Mouse (Mus musculus): ENCODE data around the gene Cfap61.
"Not testable (repeated sequence)": the region's sequence is repeated elsewhere in the genome, so short reads cannot be mapped to it uniquely, and the experiment has no call there.

Cfap61 gene

DNA sequence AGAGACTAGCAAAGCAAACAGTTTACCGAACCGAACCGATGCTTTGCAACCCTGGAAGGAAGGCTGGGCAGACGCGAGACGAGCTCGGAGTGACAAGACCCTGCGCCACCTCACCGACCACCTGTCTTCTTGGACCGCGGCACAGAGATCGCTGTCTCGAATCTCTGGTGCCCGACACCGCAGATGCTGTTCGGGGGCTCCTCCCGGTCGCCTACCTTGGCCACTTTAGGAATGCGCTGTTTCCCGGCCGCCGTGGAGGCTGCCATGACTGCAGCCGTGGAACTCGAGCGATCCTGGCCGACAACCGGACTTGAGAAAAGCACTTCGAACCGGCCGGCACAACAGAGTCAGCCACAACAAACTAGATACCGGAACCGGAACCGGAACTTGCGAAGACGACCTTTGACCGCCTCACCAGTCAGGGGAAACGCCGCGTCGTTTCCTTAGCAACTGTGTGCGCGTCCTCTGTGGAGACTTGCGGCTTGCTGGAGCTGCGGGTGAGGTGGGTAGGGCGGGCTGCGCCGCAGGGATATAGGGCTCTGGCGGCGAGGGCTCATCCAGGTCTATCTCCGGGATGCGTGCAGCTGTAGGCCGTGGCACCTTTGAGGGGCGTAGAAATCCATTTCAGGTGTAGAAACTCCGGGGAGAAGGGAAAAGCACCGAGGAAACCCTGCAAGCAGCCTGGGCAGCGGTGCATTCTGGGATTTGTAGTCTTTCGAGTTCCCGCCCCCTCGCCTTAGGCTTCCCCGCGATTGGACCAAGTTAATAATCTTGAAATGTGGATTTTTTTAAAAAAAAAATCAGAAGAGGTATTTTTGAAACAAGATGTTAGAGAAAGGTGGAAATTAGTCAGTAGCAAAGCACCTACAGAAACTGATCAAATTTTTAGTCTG is at the start of gene Cfap61, which contains the start of gene Crnkl1:
Cfap61 (plus strand) TSS at position 446 of the 893 bp plus-strand sequence.
Crnkl1 (minus strand) TSS at position 676 of the 893 bp plus-strand sequence.
- Histone ChIP-seq H3K36me3 (ENCODE audit: control insufficient read depth, insufficient read depth, low read length, poor library complexity, severe bottlenecking) (peaks cover 7% of the 10 kb centered on the region; the same call in 1 of the 2 replicates), H3K27me3 (ENCODE audit: control insufficient read depth, insufficient read depth, low read length, poor library complexity, severe bottlenecking) (no peaks in the 10 kb centered on the region; the same call in 1 of the 2 replicates)
- DNase-seq (ENCODE audit: low read depth, low spot score) = peak; percentile 96

DNA sequence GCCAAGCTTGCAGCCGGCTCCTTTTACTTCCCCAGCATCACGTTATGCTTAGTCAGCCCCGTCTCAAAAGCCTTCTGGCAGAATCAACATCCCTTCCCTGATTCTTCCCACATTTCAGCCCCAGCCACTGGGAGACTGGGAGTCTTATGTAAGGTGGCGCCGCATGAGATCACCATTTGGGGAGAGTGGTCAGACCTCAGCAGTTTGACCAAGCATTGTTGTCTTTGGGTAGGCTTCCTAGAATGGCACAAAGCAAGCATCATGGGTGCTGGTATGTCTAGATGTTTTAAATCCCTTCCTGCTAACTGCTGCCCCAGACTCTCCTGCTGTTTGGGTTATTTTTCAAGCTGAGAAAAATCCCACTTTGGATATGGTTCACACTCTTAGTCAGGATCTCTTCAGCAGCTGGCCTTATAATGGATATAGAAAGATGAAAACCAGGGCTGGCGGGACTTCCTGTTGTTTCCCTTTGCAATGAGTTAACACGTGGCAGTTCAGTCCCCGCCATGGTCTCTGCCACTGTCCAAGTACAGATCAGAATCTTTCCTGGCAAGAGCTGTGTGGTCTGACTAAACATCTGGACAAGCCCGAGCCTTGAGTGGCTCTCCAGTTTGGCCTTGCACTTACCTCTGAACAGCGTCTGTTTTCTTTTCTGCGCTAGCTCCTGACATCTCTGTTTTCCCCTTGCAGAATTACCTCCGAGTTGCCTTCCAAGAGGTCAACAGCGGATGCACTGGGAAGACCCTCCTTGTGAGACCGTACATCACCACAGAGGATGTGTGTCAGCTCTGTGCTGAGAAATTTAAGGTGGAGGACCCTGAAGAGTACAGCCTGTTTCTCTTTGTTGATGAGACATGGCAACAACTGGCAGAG is 49.4 kb upstream of the Cfap61 start:
- no peak for DNase-seq (ENCODE audit: low read depth, low spot score)
- Histone ChIP-seq H3K27me3 (ENCODE audit: control insufficient read depth, insufficient read depth, low read length, poor library complexity, severe bottlenecking) (no peaks in the 10 kb centered on the region), H3K36me3 (ENCODE audit: control insufficient read depth, insufficient read depth, low read length, poor library complexity, severe bottlenecking) (no peaks in the 10 kb centered on the region)

DNA sequence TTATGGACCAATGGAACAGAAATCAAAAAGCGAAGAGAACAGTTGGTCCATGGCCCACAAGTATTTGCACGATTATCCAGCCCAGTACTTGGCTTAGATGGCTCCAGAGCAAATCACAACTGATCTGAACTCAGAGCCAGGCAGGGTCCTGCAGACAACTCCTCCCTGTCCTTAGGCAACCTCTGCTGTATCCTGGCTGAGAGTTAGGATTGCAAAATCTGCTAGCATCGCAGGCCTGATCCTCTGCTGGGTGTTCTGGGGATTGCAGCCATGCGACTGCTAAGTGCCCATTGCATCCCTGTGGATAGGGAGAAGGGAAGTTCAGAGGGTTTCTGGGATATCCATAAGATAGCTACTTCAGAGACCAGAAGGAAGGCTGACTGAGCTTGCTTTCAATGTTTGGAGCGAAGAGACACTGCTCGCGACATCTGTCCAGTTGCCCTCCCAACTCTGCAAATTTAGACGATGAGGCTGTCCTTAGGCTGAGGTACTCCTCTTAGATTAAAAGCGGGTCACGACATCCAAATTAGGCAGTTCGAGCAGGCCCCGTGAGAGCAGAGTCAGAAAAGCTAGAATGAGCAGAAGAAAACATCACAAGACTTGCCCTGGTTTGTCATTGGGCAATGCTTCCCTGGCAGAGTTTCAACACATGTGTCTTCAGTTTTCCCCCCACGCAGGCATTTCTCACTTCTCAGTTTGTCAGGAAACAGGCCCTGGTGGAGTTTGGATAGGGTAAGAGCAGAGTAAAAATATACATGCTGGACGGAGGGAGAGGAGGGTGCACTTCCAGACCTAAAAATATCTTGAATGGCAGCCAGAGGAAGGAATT is 46.4 kb upstream of the Cfap61 start:
- no peaks in the 10 kb centered on the region for H3K27me3 ChIP-seq (ENCODE audit: control insufficient read depth, insufficient read depth, low read length, poor library complexity, severe bottlenecking)
- H3K36me3 ChIP-seq (ENCODE audit: control insufficient read depth, insufficient read depth, low read length, poor library complexity, severe bottlenecking) = no peaks in the 10 kb centered on the region
- peak; percentile 23 for DNase-seq (ENCODE audit: low read depth, low spot score)

DNA sequence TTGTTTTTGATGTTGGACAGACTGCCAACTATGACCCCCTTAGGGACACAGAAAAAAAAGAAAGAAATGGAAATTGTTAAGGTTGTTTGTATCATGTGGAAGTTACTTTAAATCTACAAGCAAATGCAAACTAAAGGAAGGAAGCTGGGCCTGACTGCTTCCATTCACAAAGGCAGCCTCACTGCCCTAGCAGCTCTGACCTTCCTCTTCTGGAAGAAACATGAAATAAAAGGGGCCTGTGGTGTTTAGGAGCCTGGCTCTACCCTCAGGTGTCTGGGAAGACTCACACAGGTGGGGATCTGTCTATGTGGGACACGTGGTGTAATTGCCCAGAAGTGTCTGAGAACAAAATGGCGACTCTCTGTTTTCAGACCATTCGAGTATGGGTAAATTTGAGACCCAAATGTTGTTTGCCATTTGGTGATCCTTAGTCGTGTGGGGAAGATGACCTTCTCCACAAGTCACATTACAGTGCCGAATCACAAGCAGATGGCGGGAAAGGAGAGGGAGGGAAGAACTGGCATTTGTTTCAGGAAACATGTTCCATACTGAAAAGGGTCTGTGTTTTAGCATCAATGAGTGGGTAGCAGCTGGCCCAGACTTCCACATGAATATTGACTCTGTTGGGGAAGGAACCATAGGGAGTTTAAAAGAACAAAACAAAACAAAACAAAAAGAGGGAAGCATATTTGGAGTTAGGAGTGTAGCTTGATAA is 45.7 kb upstream of the Cfap61 start:
- Histone ChIP-seq H3K36me3 (ENCODE audit: control insufficient read depth, insufficient read depth, low read length, poor library complexity, severe bottlenecking) (no peaks in the 10 kb centered on the region), H3K27me3 (ENCODE audit: control insufficient read depth, insufficient read depth, low read length, poor library complexity, severe bottlenecking) (no peaks in the 10 kb centered on the region)
- no peak for DNase-seq (ENCODE audit: low read depth, low spot score)

DNA sequence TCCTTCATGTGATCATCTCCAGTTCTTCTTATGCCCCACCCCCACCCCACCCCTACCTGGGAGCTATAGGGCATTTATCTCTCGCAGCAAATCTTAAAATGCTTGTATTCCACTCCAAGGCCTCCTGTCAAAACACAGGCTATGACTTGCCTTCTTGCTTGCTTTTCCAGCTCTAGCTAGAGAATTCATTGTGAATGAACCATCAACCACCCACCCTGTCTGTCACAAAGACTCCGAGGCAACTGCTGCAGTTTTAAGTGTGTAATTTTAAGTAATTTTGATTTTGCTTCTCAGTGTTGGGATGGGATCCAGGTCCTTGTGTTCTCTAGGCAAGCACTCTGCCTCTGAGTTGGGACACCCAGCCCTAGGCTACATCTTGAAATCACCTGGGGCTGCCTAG is 44.0 kb upstream of the Cfap61 start:
- H3K27me3 ChIP-seq (ENCODE audit: control insufficient read depth, insufficient read depth, low read length, poor library complexity, severe bottlenecking) = no peaks in the 10 kb centered on the region
- DNase-seq (ENCODE audit: low read depth, low spot score) = no peak
- no peaks in the 10 kb centered on the region for H3K36me3 ChIP-seq (ENCODE audit: control insufficient read depth, insufficient read depth, low read length, poor library complexity, severe bottlenecking)

DNA sequence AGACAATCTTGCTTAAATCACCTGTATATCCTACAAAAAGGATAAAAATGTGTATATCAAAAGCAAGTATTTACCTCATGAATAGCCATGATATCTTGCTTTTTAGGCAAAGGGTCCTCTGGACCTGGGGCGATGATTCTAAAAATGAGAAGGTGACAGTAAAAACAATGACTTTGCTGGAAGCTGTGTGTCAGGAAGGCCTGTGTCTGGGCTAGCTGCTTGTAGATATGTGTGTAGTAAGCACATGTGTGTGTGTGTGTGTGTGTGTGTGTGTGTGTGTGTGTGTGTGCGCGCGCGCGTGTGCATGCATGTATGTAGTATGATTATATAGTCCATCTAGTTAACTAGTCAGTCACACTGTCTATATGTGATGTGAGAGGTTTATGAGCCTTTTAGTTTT is 40.8 kb upstream of the Cfap61 start:
- no peaks in the 10 kb centered on the region for H3K36me3 ChIP-seq (ENCODE audit: control insufficient read depth, insufficient read depth, low read length, poor library complexity, severe bottlenecking)
- no peak for DNase-seq (ENCODE audit: low read depth, low spot score)
- no peaks in the 10 kb centered on the region for H3K27me3 ChIP-seq (ENCODE audit: control insufficient read depth, insufficient read depth, low read length, poor library complexity, severe bottlenecking)

DNA sequence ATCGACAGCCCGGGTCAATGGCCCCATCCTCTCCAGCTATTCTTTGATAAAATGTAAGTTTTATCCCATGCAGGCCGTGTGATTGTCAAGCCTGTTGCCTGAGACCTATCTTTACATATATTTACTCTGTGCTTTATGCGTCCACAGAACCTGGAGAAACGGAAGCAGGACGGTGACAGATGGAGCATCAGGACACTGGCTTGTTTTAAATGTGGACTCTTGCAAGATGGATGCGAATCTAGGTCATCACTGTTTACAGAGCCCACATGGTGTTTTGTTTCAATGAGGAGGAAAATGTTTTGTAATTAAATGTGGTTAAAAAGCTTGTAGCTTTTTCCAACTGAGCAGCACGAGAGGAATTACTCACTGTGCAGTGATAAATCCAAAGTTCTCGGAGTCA is 36.5 kb upstream of the Cfap61 start:
- Histone ChIP-seq H3K27me3 (ENCODE audit: control insufficient read depth, insufficient read depth, low read length, poor library complexity, severe bottlenecking) (no peaks in the 10 kb centered on the region), H3K36me3 (ENCODE audit: control insufficient read depth, insufficient read depth, low read length, poor library complexity, severe bottlenecking) (no peaks in the 10 kb centered on the region)
- DNase-seq (ENCODE audit: low read depth, low spot score) = no peak

DNA sequence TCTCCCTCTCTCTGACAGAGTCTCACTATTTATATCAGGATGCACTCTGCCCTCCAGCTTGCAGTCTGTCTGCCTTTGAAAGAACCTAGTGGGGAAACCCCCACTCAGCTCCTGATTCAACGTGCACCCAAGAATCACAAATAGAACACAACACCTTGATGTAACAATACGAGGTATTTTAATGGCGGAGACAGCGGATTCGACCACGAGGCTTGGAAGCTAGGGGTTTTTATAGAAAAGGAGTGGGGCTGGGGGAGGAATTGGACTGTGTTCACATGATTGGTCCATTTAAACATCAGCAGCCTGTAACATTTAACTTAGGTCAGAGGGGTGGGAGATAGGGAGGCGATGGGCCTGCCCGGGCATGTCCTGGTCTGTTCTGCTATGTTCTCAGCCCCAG is 34.3 kb upstream of the Cfap61 start:
- not testable (repeated sequence) for H3K36me3 ChIP-seq (ENCODE audit: control insufficient read depth, insufficient read depth, low read length, poor library complexity, severe bottlenecking); DNase-seq (ENCODE audit: low read depth, low spot score); H3K27me3 ChIP-seq (ENCODE audit: control insufficient read depth, insufficient read depth, low read length, poor library complexity, severe bottlenecking)

DNA sequence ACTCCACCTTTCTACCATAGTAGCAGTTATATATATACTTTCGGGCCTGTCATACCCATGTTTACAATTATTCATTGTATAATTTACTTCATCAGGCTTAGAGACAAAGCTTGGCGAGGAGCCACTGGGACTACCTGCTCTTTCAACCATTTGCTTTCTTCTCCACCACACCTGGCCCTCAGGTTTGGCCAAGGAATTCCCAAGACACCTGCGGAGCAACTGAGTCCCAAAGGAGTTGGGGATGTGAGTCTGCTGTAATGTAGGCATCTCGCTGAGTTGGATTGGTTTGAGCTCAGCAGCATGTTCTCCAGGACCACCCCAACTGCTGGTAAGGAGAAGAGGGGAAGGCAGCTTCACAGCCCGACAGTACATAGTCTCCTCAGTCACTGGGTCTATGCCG is 32.7 kb upstream of the Cfap61 start, which contains the start of gene Naa20:
Naa20 (plus strand) TSS at position 239 of the 400 bp plus-strand sequence.
- no peaks in the 10 kb centered on the region for H3K27me3 ChIP-seq (ENCODE audit: control insufficient read depth, insufficient read depth, low read length, poor library complexity, severe bottlenecking)
- H3K36me3 ChIP-seq (ENCODE audit: control insufficient read depth, insufficient read depth, low read length, poor library complexity, severe bottlenecking) = no peaks in the 10 kb centered on the region
- no peak for DNase-seq (ENCODE audit: low read depth, low spot score)

DNA sequence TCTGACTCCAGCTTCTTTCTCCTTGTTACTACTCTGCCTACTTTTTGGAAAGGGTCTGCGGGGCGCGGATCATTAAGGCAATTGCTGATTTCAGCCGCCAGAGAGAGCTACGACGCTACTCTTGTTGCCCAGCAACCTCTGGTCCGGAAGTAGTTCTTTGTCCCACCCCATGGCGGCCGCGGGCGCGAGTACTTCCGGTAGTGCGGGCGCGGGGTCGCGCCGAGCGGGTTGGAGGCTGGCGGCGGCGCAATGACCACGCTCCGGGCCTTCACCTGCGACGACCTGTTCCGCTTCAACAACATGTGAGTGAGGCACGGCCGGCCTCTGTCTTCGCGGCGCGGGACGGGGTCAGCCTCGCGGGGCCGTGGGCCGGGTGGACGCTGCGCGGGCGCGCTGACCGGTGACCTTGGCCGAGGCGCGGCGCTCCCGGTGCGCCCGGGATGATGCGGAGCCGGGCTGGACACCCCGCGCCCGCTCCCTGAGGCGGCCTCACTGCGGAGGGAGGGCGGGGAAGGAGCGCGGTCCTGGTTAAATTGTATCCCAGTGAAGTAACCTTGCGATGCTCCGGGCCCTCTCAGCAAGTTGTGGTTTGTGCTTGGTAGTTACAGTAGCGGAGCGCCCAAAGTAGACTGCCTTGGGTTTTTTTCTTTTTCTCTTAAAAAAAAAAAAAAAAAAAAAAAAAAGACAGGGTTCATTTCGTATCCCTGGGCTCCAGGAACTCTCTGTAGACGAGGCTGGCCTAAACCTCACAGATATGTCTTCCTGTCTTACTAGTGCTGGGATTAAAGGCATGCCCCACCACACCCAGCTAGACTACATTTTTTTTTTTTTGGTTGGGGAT is 31.3 kb upstream of the Cfap61 start:
- Histone ChIP-seq H3K36me3 (ENCODE audit: control insufficient read depth, insufficient read depth, low read length, poor library complexity, severe bottlenecking) (no peaks in the 10 kb centered on the region), H3K27me3 (ENCODE audit: control insufficient read depth, insufficient read depth, low read length, poor library complexity, severe bottlenecking) (no peaks in the 10 kb centered on the region)
- DNase-seq (ENCODE audit: low read depth, low spot score) = peak; percentile 89

DNA sequence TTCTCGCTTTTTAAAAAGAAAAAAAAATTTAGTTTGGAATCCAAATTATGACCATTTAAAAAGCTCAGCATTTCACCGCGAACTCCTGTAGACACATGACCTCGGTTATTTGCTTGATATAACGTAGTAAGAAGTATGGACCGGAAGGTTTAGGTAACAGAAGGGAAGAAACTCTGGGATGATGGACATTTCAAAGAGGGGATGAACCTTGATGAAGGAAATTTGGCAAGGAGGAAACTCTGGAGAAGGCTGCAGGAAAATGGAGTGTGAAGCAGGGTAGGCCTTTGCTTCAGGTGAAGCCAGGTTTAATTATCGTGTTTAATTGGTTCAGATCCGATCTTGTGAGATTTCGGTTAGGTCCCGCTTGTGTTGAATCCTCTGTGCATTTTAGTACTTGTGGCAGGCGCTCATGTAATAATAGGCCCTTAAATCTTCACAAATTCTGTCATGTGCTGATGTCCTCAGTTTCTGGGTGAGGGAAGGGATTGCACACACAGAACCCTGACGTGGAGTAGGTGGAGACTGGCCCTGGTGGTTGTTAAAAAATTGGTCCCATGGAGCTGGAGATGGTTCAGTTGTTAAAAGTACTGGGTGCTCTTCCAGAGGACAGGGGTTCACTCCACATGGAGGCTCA is 30.5 kb upstream of the Cfap61 start:
- H3K27me3 ChIP-seq (ENCODE audit: control insufficient read depth, insufficient read depth, low read length, poor library complexity, severe bottlenecking) = no peaks in the 10 kb centered on the region
- DNase-seq (ENCODE audit: low read depth, low spot score) = no peak
- H3K36me3 ChIP-seq (ENCODE audit: control insufficient read depth, insufficient read depth, low read length, poor library complexity, severe bottlenecking) = peaks cover 2% of the 10 kb centered on the region; the same call in 1 of the 2 replicates

DNA sequence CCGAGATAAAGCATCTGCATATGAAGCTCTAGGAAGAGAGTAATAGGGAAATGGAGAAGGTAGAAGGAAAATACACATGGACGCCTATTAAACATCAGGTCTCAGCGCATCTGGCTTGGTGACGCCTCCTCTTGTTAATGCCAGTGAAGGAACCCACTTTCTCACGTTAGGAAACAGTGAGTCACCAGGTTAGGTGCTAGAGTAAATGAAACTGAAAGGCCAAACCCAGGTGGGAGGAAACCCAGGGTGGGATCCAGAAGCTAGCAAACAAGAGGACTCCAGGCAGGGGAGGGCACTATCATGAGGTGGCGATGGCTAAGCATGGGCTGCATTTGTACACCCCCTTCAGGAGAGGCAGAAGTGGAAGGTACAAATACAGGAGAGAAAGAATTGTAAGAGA is 29.4 kb upstream of the Cfap61 start:
- Histone ChIP-seq H3K36me3 (ENCODE audit: control insufficient read depth, insufficient read depth, low read length, poor library complexity, severe bottlenecking) (peaks cover 3% of the 10 kb centered on the region; the same call in 1 of the 2 replicates), H3K27me3 (ENCODE audit: control insufficient read depth, insufficient read depth, low read length, poor library complexity, severe bottlenecking) (no peaks in the 10 kb centered on the region)
- peak; percentile 48 for DNase-seq (ENCODE audit: low read depth, low spot score)

DNA sequence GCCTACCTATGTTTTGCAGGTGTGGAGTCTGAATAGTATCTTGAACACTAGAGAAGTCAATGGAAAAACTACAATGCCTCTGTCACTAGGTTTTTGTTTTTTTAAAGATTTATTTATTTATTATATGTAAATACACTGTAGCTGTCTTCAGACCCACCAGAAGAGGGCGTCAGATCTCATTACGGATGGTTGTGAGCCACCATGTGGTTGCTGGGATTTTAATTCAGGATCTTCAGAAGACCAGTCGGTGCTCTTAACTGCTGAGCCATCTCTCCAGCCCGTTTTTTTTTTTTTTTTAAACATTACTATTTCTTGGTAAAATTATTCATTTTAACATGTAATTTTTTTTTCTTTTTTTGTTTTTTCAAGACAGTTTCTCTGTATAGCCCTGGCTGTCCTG is 28.7 kb upstream of the Cfap61 start:
- not testable (repeated sequence) for H3K27me3 ChIP-seq (ENCODE audit: control insufficient read depth, insufficient read depth, low read length, poor library complexity, severe bottlenecking); H3K36me3 ChIP-seq (ENCODE audit: control insufficient read depth, insufficient read depth, low read length, poor library complexity, severe bottlenecking); DNase-seq (ENCODE audit: low read depth, low spot score)

All from splenic B cell, adult 2 months (primary cell).